Mouse (Mus musculus): Measurements from ENCODE around the gene Cul9. TPM values are rescaled to one million over a fixed set of nuclear protein-coding genes. Genes with fewer than 3 reads are reported as not detected.
"Not testable (repeated sequence)": the region's sequence is repeated elsewhere in the genome, so short reads cannot be mapped to it uniquely, and the experiment has no call there.

Cul9 gene
- 10 to 100 TPM; 41.7 to 43.5 TPM for total RNA-seq (2021)

GRCm38 (mm10) chr17:46545813-46546564 lies at the start of gene Cul9:
Cul9 (minus strand) TSS chr17:46546388.
- intact Hi-C loops (cut with DNase I): loop anchor here (5.0 kb wide), 1 partner anchor 81 kb away; the partner anchor contains the start of gene Ptk7
- peak; percentile 83 to 89 for DNase-seq (ENCODE audit: extremely low spot score in 1 of 2, low spot score in 2 of 2)

- DNase-seq (ENCODE audit: extremely low spot score in 1 of 2, low spot score in 2 of 2): no peak
- intact Hi-C loops (cut with DNase I): no loop called here
Observed at GRCm38 (mm10) chr17:46595336-46595735, 49.1 kb upstream of the Cul9 start.

- no peak for DNase-seq (ENCODE audit: extremely low spot score in 1 of 2, low spot score in 2 of 2)
- intact Hi-C loops (cut with DNase I): no loop called here
Observed at GRCm38 (mm10) chr17:46594606-46595005, 48.4 kb upstream of the Cul9 start.

- DNase-seq (ENCODE audit: extremely low spot score in 1 of 2, low spot score in 2 of 2): no peak
- intact Hi-C loops (cut with DNase I): no loop called here
Observed at GRCm38 (mm10) chr17:46593124-46593523, 46.9 kb upstream of the Cul9 start.

- peak in 1 of 2 experiments; percentile 70 for DNase-seq (ENCODE audit: extremely low spot score in 1 of 2, low spot score in 2 of 2)
- intact Hi-C loops (cut with DNase I): no loop called here
Observed at GRCm38 (mm10) chr17:46591406-46591805, 45.2 kb upstream of the Cul9 start.

GRCm38 (mm10) chr17:46590439-46590838 lies 44.3 kb upstream of the Cul9 start:
- intact Hi-C loops (cut with DNase I): no loop called here
- DNase-seq (ENCODE audit: extremely low spot score in 1 of 2, low spot score in 2 of 2): no peak

GRCm38 (mm10) chr17:46589635-46590314 lies 43.6 kb upstream of the Cul9 start:
- intact Hi-C loops (cut with DNase I): no loop called here
- no peak for DNase-seq (ENCODE audit: extremely low spot score in 1 of 2, low spot score in 2 of 2)

GRCm38 (mm10) chr17:46588913-46589312 lies 42.7 kb upstream of the Cul9 start:
- intact Hi-C loops (cut with DNase I): no loop called here

GRCm38 (mm10) chr17:46588173-46588572 lies 42.0 kb upstream of the Cul9 start:
- no peak for DNase-seq (ENCODE audit: extremely low spot score in 1 of 2, low spot score in 2 of 2)
- intact Hi-C loops (cut with DNase I): no loop called here

More at GRCm38 (mm10) chr17:46588913-46589312, 42.7 kb upstream of the Cul9 start:
- no peak for DNase-seq (ENCODE audit: extremely low spot score in 1 of 2, low spot score in 2 of 2)

GRCm38 (mm10) chr17:46586327-46586726 lies 40.1 kb upstream of the Cul9 start:
- intact Hi-C loops (cut with DNase I): no loop called here
- no peak for DNase-seq (ENCODE audit: extremely low spot score in 1 of 2, low spot score in 2 of 2)

GRCm38 (mm10) chr17:46578650-46579049 lies 32.5 kb upstream of the Cul9 start:
- intact Hi-C loops (cut with DNase I): no loop called here
- no peak for DNase-seq (ENCODE audit: extremely low spot score in 1 of 2, low spot score in 2 of 2)

- intact Hi-C loops (cut with DNase I): no loop called here
- DNase-seq (ENCODE audit: extremely low spot score in 1 of 2, low spot score in 2 of 2): no peak
Observed at GRCm38 (mm10) chr17:46576070-46576469, 29.9 kb upstream of the Cul9 start.

- intact Hi-C loops (cut with DNase I): no loop called here
- no peak for DNase-seq (ENCODE audit: extremely low spot score in 1 of 2, low spot score in 2 of 2)
Observed at GRCm38 (mm10) chr17:46574535-46574934, 28.3 kb upstream of the Cul9 start.

- DNase-seq (ENCODE audit: extremely low spot score in 1 of 2, low spot score in 2 of 2): no peak
- intact Hi-C loops (cut with DNase I): no loop called here
Observed at GRCm38 (mm10) chr17:46571005-46571404, 24.8 kb upstream of the Cul9 start.

GRCm38 (mm10) chr17:46559146-46559545 lies 13.0 kb upstream of the Cul9 start:
- intact Hi-C loops (cut with DNase I): loop anchor here (5.0 kb wide), 1 partner anchor 78 kb away; no protein-coding TSS in a partner anchor
- DNase-seq (ENCODE audit: extremely low spot score in 1 of 2, low spot score in 2 of 2): no peak

GRCm38 (mm10) chr17:46558151-46558550 lies 12.0 kb upstream of the Cul9 start:
- DNase-seq (ENCODE audit: extremely low spot score in 1 of 2, low spot score in 2 of 2): no peak
- intact Hi-C loops (cut with DNase I): loop anchor here (5.0 kb wide), 1 partner anchor 79 kb away; no protein-coding TSS in a partner anchor

- intact Hi-C loops (cut with DNase I): loop anchor here (5.0 kb wide), 1 partner anchor 80 kb away; no protein-coding TSS in a partner anchor
- not testable (repeated sequence) for DNase-seq (ENCODE audit: extremely low spot score in 1 of 2, low spot score in 2 of 2)
Observed at GRCm38 (mm10) chr17:46557321-46557720, 11.1 kb upstream of the Cul9 start.

GRCm38 (mm10) chr17:46556584-46556945 lies 10.4 kb upstream of the Cul9 start:
- intact Hi-C loops (cut with DNase I): loop anchor here (5.0 kb wide), 1 partner anchor 81 kb away; no protein-coding TSS in a partner anchor
- DNase-seq (ENCODE audit: extremely low spot score in 1 of 2, low spot score in 2 of 2): peak in 1 of 2 experiments; percentile 72

GRCm38 (mm10) chr17:46555673-46556583 lies 9.7 kb upstream of the Cul9 start, which contains the start of gene Srf:
Srf (minus strand) TSS chr17:46556175.
- intact Hi-C loops (cut with DNase I): loop anchor here (5.0 kb wide), 1 partner anchor 81 kb away; no protein-coding TSS in a partner anchor
- DNase-seq (ENCODE audit: extremely low spot score in 1 of 2, low spot score in 2 of 2): peak; percentile 97 to 98
